Mouse (Mus musculus): ENCODE measurements around the gene Ipo13.

The Ipo13 gene

DNA sequence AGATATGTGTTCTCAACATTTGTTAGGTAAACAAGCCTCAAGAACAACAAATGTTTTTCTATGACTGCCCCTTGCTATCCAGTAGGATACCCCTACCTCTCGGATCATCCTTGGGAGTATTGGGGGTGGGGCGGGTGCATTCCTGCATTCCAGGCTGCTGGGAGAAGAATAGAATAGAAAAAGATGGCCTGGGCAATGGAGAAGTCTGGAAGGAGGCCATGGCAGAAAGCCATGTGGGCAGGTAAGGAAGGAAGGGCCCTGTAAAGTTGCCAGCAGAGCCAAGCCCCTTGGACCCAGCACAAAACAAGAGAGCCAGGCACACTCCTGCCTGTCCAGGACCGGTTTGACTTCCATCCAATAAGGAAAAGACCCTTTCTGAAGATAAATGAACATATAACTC lies 1.4 kb downstream of the Ipo13 start:
- DNase-seq, result peak; percentile 77

DNA sequence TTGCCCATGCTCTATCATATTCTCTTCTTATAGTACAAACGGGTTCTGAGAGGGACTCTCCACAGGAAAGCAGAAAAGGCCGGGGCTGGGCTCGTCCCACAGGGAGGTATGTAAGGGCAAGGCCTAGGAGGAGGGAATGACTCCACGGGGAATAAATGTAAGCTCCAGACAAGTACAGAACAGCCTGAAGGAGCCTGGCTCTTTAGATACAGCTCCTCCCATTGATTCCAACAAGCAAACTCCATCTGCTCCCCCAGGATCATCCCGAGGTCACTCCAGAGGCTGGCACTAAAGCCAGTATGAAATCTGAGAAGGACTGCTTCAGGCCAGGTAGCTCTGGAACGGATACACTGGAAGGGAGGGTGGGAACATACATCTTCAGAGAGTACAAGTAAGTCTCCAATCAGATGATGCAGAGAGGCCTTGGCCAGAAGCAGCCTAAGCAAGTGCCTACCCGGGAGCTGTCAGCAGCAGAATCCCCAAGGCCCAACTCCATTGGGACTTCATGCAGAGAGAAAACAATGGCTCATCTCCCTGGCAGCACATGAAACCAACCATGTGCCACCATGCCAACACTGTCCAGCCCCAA lies 2.0 kb downstream of the Ipo13 start:
- no peak for DNase-seq

DNA sequence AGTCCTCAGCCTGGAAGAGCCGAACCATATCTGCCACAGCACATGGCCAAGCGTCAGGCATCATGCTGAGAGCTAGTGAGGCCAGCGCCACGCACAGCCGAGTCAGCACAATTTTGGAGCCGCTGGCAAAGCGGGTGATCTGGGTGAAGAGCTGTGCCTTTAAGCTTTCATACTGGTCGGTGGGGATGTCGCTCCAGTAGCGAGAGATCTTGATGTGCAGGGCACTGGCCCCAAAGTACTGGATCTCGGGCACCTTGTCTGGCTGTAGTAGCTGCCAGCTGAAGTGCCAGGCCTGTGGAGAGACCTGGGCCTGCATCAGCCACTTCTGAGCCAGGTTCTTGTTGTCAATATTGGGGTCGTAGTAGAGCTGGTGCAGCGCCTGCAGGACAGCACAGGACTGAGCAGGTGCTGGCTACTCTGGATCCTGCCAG lies 2.7 kb downstream of the Ipo13 start:
- DNase-seq, result no peak

DNA sequence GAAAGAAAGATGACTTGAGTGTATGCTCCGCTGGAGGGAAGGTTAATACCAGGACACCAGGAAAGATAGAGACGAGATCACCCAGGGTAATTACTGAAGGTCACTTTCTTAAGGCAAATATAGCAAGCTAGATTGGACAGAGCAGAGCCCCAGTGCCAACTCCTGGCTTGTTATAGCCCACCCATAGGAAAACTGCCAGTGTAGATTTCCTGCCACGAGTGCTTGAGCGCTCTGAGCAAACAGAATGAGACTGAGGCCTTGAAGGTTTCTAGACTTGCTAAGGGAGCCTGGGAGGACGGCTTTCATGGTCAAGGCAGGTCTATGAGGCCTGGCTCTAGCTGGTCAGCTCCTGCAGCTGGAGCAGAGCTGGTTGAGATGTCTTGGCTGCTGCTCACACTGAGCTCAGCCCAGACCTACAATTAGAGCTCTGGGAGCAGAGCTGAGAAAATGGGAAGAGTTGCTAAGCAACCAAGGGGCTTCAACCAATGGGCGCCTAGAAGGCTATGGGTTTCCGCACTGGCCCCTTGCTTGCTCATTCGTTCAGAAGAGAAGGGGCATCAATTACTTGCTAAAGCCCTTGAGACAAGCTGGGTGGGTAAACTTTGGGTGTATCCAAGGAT lies 5.9 kb downstream of the Ipo13 start:
- DNase-seq, result no peak

DNA sequence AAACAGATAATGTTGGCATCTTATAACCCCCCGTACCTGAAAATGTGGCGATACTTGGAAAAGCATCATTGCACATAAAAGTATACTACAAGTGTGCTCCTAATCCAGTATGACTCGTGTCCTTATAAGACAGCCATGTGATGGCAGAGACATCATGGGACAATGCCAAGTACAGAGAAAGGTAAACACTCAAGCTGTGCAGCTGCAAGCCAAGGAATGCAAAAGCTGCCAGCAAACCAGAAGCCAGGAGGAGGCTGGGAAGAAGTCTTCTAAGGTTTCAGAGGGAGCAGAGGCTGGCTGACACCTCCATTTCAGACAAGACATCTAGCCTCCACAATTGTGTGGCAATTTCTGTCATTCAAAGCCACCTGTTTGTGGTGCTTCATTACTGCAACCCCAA lies 8.6 kb downstream of the Ipo13 start:
- peak; percentile 12 for DNase-seq

DNA sequence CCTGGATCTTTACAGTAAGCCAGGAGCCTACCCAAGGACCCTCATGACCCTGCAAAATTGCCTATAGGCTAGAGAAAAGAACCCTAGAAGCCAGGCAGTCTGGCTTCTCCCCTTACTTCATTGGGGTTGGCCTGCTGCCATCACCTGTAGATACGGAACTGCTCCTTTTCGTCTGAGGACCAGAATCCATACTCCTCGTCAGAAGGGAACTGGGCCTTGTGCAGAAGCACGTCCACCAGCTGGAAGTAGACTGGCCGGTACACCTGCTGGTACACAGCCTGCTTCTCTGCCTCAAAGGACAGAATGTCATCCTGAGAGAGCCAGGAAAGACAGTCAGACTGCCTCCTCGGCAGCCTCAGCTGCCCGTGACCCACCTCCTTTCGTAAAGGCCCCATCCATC lies 10.0 kb downstream of the Ipo13 start:
- no peak for DNase-seq

DNA sequence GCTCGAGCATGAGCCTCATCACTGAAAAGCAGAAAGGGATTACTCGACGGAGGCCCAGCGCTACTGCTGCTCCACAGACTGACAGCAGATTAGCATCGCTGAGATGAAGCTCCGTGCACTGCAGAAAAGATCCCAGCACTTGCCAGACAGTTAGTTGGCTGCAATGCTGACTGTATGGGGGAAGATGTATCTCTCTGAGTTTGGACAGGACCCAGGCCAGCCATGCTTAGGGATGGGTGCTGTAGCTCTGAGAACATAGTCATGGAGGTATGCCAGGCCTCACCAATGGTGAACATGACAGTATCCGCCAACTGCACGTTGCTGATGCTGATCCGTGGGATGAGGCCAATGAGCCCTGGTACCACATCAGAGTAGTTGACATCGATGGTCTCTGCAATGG lies 10.7 kb downstream of the Ipo13 start:
- no peak for DNase-seq

DNA sequence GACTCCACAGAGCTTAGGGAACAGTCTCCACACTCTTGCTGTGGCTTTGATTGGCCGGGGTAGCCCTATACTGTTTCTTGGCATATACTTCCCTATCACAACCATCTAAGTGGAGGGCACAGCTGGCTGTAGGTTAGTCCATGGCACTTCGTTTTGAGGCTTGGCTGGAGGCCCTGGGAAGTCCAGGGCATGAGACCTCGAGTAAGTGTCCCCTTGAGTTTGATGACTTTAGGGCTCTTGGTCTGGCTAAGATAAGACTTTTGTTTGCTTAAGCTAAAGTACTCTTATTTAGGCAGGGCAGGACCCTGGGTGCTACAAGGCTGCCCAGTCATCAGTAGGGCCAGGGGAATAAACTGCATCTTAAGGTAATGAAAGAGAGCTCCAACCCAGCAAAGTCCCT lies 16.7 kb downstream of the Ipo13 start:
- no peak for DNase-seq

DNA sequence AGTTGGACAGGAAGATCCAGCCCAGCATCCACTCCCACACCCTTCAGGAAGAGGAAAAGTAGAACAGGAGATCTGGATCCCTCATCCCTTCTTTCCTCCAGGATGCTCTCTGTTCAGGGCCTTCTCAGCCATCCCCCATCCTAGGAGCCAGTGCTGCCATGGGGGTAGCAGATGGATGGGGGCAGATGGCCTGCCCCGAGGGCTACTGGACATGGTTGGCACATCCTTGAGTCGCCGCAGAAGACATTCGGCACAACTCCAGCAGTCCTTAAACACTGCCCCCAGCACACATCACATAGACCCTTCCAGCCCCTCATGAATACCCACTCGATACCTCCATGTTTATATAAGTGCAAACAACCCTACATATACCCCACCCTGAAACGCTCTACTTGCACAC lies 18.8 kb downstream of the Ipo13 start:
- DNase-seq, result no peak

DNA sequence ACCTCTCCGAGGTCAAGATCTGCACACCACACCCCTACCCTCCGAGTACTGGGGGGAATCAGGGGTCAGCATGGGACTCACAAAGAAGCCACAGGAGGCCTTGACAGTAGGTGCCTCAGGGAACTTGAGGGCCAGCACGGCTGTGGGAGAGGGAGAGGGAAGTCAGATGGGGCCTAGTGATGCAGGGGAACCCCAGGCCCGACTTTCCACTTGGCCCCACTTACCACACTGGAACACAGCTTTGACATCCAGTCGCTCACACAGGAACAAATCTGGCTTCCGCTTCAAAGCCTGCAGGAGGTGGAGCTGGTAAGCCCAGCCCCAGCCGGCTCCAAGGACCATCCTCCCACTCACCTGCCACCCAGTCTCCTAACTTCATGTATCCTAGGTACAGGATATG lies 19.5 kb downstream of the Ipo13 start:
- DNase-seq, result no peak

DNA sequence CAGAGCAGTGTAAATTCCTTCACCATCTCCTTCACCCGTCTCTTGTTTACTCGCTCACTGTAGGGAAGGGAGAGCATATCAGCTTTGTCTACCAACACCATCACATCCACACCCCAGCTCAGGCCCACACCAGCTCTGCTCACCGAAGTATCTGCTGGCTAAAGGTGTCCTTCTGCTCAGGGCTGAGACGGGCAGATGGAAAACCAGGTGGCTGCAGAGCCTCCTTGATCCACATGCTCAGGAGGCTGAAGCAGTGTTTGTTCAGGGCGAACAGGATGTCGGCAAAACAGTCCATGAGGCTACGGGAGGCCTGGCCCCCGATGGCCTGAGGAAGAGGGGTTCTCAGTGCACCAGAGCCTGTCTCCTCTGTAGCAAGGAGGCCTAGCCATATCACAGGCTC lies 20.2 kb downstream of the Ipo13 start:
- DNase-seq, result no peak

DNA sequence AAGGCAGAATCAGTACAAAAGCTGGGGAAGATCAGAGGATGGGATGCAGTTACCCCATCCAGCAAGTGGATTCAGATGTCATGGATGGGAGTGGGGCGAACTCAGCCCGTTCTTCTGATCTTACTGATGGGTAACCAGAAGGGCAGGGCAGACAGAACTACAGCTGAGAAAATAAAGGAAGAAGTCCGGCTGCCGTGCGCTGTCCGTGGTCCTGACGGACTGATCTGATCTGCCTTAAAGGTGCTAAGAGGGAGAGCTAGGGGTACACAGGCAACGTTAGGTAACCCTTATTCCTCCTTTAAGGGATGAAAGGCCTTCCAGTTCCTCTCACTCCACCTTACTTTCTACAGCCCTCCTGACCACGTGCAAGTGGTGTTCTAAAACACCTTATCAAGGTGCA lies 21.4 kb downstream of the Ipo13 start:
- DNase-seq, result peak; percentile 62

DNA sequence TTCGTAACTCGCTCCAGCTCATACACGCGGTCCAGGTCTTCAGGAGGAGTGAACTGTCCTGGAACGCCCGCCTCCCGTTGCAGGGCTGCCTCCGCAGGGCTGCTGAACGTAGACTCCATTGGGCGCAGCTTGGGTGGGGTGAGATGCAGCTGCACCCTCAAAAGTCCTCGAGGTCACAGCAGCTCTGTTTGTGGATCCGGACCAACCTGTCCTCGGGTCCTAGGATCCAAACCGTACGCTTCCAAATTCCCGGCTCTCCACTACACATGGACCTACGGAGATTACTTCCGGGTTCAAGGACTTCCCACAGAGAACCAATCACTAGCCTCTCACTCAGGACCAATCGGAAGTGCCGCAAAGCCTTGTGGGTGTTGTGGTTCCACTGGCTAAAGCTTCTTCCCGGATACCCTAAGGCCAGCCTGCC lies 23.0 kb downstream of the Ipo13 start, which contains the start of gene Dph2:
TSS of gene Dph2 (minus strand) at position 295 of the 424 bp plus-strand sequence.
- DNase-seq, result peak; percentile 82

DNA sequence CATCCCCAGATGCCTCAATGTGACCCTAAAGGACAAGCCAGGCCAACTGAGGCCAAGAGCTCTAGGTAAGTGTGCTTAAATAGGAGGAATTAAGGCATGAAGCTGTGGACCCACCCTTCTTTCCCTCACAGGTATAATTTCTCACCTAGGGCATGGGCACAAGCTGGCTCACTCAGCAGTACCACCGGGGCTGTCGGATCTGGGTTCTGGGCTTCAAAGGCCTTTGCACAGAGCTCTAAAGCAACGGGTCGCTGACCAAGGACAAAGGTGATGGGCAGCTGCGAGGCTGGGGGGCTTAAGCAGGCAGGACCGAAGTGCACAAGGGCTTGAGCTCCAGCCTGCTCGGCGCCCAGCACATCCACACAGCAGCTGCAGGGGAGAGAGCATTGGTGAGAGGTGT lies 24.0 kb downstream of the Ipo13 start:
- DNase-seq, result no peak

DNA sequence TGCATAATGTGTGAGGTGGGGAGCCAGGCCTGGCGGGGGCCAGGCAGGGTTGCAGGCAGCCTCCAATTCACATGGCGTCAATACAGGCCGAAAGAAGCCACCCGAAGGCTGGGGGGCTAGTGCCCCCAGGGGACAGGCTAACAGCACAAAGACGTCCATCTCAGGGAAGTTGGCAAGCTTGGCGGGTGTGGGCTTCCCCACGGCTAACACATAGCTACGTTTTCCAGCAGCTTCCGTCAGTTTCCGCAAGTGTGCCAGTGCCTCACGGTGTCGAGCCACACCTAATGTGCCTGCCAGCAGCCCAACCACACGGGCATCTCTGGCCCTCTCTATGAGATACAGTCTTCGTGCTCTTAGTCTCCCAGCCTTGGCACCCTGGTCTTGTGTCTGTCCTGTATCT lies 24.8 kb downstream of the Ipo13 start:
- DNase-seq, result no peak

DNA sequence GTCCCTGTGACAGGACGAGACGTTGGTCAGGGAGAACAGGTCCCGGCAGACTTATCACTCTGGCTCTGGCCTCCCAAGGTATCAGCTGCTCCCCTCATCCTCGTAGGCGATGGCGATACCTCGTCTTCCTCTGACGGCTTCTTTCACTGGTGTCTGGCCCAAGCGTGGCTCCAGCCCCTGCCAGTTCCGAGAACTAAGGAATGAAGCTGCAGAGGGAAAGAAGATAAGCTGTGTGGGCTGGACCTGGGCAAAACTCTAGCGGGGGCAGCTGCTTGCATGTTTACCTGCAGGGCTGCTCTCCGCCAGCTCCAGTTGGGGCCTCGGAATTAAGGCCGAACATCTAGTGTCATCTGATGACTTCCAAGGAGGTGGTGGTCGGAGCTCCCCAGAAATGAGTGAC lies 25.3 kb downstream of the Ipo13 start:
- no peak for DNase-seq

DNA sequence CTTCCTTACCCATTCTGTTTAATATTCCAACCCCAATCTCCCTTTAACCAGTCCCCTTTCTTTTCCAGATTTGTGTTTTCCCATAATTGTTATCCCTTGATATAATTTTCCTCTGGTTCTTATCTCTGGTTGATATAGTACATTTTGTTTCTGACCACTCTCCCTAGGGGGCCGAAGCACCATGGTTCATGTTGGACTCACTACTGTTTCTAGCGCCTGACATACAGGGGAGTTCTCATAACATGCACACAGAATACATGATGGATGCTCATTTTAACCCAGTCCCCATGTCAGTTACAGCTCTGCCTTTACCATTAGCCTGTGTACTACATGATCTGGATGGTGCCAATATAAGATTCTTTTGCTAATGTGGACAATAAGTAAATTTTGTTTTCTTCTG lies 26.9 kb downstream of the Ipo13 start:
- no peak for DNase-seq

DNA sequence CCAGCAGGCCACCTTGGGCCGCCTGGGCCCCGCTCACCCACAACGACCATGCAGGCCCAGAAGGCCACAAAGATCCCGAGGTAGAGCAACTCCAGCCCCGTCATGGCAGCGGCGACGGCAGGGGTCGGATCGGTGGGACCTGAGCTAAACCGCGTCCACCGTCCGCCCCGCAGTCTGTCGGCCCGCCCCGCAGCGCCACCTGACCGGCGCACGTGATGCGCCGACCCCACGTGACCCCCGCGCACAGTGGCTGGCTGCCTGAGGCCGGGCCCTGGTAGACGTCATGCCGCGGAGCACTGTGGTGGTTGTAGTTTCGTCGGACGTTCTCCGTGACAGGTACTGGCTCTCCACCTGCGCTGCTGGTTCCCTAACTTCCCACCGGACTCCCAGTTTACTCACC lies 27.7 kb downstream of the Ipo13 start, which contains the start of gene Atp6v0b:
TSS of gene Atp6v0b (minus strand) at position 201 of the 400 bp plus-strand sequence.
- peak; percentile 96 for DNase-seq

DNA sequence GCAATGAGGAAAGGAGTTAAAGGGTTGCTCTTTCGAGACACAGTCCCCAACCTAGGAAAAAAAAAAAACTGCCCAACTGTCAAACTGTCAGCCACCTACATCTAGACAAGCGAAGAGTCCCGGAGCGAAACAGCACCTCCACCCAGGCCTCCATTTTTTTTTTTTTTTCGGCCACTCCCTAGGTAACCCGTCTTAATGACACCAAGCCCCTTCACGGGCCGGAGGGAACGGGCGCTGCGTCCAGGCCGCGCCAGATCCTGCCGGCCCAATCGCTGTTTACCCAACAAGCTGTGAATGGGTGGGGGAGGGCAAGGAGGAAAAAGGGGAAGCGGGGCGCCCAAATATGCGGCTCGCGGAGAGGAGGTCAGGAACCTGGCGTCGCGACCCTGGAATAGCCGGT lies 28.2 kb downstream of the Ipo13 start:
- no peak for DNase-seq

DNA sequence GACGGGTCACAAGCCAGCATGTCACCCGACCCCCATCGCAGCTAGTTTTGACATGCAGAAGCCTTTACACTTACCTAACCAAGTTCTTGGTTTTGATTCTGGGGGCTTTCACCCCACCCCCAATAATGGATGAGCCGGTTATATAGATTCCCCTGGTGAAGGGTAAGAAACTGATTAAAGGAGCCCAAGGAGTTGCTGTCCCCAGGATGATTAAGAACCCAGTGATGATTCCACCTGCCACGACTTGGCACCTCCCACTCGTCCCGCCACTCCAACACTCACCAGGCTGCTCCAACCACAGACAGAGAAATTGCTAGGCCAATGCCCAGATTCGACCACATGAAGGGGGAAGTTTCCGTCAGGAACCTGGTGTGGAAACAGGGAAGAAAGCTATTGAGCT lies 28.8 kb downstream of the Ipo13 start:
- DNase-seq, result no peak

DNA sequence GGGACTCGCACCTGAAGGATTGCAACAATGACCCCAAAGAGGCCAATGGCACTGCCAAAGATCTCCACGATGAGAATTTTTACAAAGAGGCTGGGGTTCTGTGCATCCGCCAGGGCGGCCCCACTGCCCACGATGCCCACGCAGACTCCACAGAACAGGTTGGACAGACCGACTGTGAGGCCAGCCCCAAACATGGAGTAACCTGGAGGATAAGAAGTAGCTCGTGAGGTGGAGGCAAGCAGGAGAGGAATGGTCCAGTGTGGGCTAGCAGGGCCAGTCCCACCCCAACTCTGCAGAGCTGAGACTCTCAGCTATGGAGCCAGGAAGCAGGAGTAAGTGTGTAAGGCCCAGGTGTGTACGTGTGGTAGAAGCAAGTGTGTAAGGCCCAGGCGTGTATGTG lies 29.7 kb downstream of the Ipo13 start:
- DNase-seq, result no peak

DNA sequence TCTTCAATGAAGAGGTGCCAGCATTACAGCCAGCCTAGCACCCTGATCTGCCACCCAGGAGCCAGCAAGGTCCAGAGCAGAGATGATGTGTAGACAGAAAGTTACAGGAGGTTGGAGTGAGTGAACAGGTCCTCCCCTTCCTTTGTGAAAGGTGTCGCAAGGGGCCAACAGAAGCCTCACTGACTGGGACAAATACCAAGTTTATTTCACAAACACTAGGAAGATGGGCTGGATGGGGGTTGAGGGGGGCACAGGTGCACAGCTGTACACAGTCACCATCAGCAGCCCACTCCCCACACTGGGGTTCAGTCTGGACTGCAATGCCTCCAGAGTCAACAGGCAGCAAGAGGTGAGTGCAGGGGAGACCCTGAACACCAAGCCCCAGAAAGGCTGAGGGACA lies 30.7 kb downstream of the Ipo13 start:
- DNase-seq, result no peak

DNA sequence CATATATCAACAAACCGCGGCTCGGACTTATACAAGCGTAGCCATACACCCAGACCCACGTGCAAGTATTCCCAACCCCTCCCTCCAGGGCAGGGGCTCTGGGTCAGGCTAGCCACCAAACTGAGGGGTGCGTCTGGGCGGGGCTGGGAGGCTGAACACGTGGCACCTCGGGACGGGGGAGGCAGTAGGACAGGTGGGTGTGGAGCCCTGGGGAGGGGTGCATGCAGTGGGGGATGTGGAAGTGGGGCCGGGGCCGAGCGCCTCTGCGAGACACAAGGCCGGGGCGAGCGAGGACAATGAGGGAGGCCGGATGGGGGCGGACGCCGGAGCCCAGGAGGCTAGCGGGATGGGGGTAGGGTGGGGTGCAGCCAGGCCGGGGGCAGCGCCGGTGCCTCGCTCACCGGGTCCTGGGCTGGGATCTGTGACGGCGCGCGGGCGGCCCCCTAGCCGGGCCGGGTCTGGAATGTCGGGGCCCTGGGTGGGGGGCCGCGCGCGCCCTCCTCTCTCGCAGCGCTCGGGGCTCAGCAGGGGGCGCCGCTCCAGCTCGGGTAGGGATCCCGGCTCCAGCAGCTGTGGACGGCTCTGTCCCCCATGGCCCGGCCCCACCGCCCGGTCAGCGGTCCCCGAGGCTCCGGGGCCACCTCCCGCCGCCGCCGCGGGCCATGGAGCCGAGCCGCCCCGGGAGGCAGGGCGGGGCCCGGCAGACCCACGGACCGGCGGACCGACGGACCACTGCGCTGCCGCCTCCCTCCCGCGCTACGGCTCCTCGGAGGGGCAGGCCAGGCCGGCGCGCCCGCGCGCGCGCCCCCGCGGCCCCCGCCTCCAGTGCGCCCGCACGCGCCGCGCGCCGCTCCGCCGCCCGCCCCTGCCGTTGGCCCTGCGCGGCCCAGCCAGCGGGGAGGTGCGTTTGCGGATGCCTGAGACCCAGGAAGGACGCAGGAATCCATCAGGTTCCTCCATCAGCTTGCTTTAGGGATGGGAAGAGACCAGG lies 31.8 kb downstream of the Ipo13 start, which contains the start of gene B4galt2:
TSS of gene B4galt2 (minus strand) at position 787 of the 991 bp plus-strand sequence.
- peak; percentile 33 for DNase-seq

DNA sequence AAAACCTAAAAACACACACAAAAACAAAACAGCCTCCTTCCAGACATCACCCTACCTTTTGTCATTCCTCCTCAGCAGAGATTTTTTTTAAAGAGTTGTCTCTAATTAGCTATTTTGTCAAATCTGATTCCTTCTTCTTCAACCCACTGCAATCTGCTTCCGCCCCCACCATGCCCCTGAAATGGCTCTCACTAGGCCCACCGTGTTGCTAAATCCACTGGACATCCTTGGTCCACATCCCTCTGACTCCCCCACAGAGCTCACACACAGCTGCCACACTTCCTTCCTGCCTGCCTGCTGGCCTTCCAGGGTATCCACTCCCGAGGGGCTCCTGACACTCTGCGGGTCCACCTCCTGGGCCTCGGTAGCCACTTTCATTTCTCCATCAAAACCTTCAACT lies 36.1 kb downstream of the Ipo13 start:
- no peak for DNase-seq

Data from kidney, adult 18-20 months (tissue).